Mouse (Mus musculus) neutrophil, adult 65 days (primary cell): ENCODE data around the gene Ccser2. TPM values are rescaled to one million over a fixed set of nuclear protein-coding genes. Genes with fewer than 3 reads are reported as not detected.

ENCODE experiments used
- total RNA-seq: library from RNA; stranded (reverse); gene quantifications from 2 replicates; pipeline ENCODE4 v1.2.4, GENCODE M21; 2023

The Ccser2 gene
- total RNA-seq: 11.1 and 13.1 TPM in 2 replicates

DNA sequence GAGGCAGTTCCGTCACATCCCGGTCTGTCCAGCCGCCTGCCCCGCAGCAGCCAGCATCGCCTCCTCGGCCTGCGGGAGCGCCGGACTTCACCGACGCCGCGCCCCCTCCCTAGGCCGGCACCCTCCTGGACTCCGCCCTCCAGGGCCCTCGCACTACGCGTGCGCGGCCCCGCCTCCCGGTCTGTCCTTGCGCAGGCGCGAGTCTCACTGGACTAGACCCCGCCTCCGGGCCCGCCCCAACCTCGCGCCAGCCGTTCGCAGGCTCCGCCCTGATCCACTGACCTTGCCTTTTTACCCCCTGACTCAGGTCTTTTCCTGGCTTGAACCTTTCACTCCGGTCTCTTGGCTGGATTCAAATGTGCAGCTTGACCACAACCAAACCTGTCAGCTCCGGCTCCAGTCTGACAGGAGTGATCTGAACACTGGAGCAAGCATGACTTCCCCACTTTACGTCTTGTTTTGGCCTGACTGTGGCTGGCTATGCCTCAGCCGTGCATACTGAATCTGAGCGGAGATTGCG is at the start of gene Ccser2:
Gene Ccser2, minus strand, starts transcription at position 150 of the 520 bp plus-strand sequence.

Other genes starting within 250 kb of the Ccser2 start
- not detected in 2 replicates for gene Rgr, start 80.2 kb upstream of the Ccser2 start, total RNA-seq
- gene Lrit1, start 86.1 kb upstream of the Ccser2 start, total RNA-seq: not detected in 2 replicates
- not detected in 2 replicates for gene Lrit2, start 99.2 kb upstream of the Ccser2 start, total RNA-seq
- not detected in 2 replicates for gene Cdhr1, start 129.6 kb upstream of the Ccser2 start, total RNA-seq
- not detected in 2 replicates for gene 2610528A11Rik, start 145.2 kb upstream of the Ccser2 start, total RNA-seq
- 134 and 135 TPM in 2 replicates for gene Ghitm, start 166.5 kb upstream of the Ccser2 start, total RNA-seq